Mouse (Mus musculus): Measurements from ENCODE around the gene Adamts13. TPM values are rescaled to one million over a fixed set of nuclear protein-coding genes. Genes with fewer than 3 reads are reported as not detected.

Gene Adamts13
- polyA plus RNA-seq, 1 experiment from 2014 or later: not detected

DNA sequence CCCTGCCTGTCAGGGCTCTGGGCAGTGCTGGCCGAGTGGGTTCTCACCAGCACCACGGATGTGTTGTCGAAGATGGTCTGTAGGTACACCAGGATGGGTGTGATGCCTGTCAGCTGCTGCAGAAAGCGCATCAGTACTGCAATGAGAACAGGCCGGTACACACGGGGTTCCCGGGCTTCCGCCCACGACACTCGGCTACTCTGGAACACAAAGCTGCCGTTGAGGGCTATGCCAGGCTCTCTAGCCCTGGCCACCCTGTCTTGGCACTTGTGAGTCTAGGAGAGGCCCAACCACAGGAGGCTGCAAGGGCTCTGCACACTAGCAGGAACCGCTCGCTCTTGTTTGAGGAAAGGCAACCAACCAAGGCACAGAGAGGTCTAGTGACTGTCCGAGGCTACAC is 50.9 kb downstream of the Adamts13 start:
- Histone ChIP-seq H3K9ac (ENCODE audit: low read depth, low read length) (peak overlapping the region; percentile 6; the same call in 1 of the 2 replicates), H3K4me3 (ENCODE audit: low read depth, low read length) (no peak overlapping the region), H3K4me1 (ENCODE audit: control insufficient read depth, insufficient read depth, low read length) (no peaks in the 10 kb centered on the region), H3K36me3 (ENCODE audit: control insufficient read depth, insufficient read depth, low read length) (peaks cover 20% of the 10 kb centered on the region; the same call in 1 of the 2 replicates), H3K4me2 (ENCODE audit: low read depth, low read length) (no peak overlapping the region), H3K27ac (replicated peaks; ENCODE audit: low read depth, low read length) (no peak overlapping the region), H3K9me3 (ENCODE audit: control insufficient read depth, low read length) (no peaks in the 10 kb centered on the region), H3K27me3 (replicated peaks; ENCODE audit: control insufficient read depth, insufficient read depth, low read length) (no peaks in the 10 kb centered on the region)
- 82% methylated on average over 14 of the region's 14 CpGs for WGBS
- DNase-seq (ENCODE audit: low spot score) (no peak), ATAC-seq (ENCODE audit: low read depth) (no peak)

- WGBS: 86% methylated on average over 3 of the region's 3 CpGs
- DNase-seq (ENCODE audit: low spot score) (no peak), ATAC-seq (ENCODE audit: low read depth) (no peak)
These were observed 52.3 kb downstream of the Adamts13 start for GRCm38 (mm10) chr2:27025545-27025944.

DNA sequence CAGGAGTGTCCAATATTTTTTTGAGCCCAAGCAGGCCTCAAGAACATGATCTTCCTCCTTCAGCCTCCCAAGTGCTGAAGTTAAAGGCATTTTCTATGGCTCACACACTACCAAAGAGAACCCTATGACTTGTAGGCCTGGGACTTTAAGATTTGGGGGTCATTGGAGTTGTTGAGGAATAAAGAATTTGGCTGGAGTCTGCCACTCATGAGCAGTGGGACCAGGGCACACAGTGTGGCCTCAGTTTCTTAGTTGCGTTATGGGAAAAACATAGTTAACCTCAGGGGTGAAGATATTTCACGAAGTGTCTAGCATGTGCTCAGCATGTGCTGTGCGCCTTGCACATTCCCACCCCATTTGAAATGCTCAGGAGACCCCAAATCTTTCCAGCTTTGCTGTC is 53.1 kb downstream of the Adamts13 start:
- Histone ChIP-seq H3K36me3 (ENCODE audit: control insufficient read depth, insufficient read depth, low read length) (no peaks in the 10 kb centered on the region), H3K27me3 (replicated peaks; ENCODE audit: control insufficient read depth, insufficient read depth, low read length) (no peaks in the 10 kb centered on the region), H3K9ac (ENCODE audit: low read depth, low read length) (no peak overlapping the region), H3K9me3 (ENCODE audit: control insufficient read depth, low read length) (no peaks in the 10 kb centered on the region), H3K4me2 (ENCODE audit: low read depth, low read length) (no peak overlapping the region), H3K4me1 (ENCODE audit: control insufficient read depth, insufficient read depth, low read length) (no peaks in the 10 kb centered on the region), H3K27ac (replicated peaks; ENCODE audit: low read depth, low read length) (no peak overlapping the region), H3K4me3 (ENCODE audit: low read depth, low read length) (no peak overlapping the region)
- WGBS: 88% methylated on average over 3 of the region's 3 CpGs
- ATAC-seq (ENCODE audit: low read depth) (no peak), DNase-seq (ENCODE audit: low spot score) (no peak)

More at GRCm38 (mm10) chr2:27025545-27025944, 52.3 kb downstream of the Adamts13 start:
- peaks cover 7% of the 10 kb centered on the region; the same call in 1 of the 2 replicates for H3K36me3 ChIP-seq (ENCODE audit: control insufficient read depth, insufficient read depth, low read length)
- H3K27me3 ChIP-seq (replicated peaks; ENCODE audit: control insufficient read depth, insufficient read depth, low read length): no peaks in the 10 kb centered on the region
- H3K9ac ChIP-seq (ENCODE audit: low read depth, low read length): no peak overlapping the region
- H3K27ac ChIP-seq (replicated peaks; ENCODE audit: low read depth, low read length): no peak overlapping the region
- no peaks in the 10 kb centered on the region for H3K9me3 ChIP-seq (ENCODE audit: control insufficient read depth, low read length)
- no peak overlapping the region for H3K4me3 ChIP-seq (ENCODE audit: low read depth, low read length)
- H3K4me1 ChIP-seq (ENCODE audit: control insufficient read depth, insufficient read depth, low read length): no peaks in the 10 kb centered on the region
- H3K4me2 ChIP-seq (ENCODE audit: low read depth, low read length): no peak overlapping the region

DNA sequence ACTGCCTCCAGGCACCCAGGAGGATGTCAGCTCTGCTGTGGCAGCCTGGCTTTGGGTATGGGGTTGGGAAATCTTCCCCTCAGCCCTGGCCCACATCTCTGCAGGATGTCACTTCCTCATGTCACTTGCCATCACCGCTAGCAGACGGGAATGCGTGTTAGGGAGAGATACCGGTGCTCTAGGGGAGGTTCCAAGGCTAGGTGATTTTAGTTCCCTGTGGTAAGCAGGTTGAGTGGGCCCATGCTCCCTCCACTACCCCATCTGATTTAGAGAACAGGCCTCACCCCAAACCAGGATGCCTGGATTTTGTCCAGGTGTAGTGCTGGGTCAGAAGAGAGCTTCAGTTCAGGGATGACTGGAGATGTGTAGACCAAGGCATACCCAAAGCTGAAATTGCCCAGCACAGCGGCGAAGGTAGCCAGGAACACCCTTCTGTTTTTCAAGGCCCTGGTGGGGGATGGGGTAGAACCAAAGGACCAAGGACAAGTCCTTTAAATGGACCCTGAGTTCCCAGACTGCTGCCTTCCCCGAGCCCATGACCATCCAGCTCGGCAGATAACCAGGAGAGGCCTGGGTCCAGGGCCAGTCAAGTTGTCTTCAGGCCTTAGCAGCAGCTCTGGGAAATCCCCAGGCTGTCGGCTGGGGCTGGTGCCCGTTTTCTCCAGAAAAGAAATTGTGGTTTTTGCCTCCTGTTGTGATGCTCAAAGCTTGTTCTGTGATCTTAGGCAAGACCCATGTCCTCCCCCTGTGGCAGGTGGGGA is 53.8 kb downstream of the Adamts13 start:
- no peak overlapping the region for H3K4me3 ChIP-seq (ENCODE audit: low read depth, low read length)
- no peaks in the 10 kb centered on the region for H3K36me3 ChIP-seq (ENCODE audit: control insufficient read depth, insufficient read depth, low read length)
- ATAC-seq (ENCODE audit: low read depth): no peak
- no peak overlapping the region for H3K27ac ChIP-seq (replicated peaks; ENCODE audit: low read depth, low read length)
- H3K4me1 ChIP-seq (ENCODE audit: control insufficient read depth, insufficient read depth, low read length): no peaks in the 10 kb centered on the region
- no peak overlapping the region for H3K9ac ChIP-seq (ENCODE audit: low read depth, low read length)
- no peaks in the 10 kb centered on the region for H3K9me3 ChIP-seq (ENCODE audit: control insufficient read depth, low read length)
- H3K27me3 ChIP-seq (replicated peaks; ENCODE audit: control insufficient read depth, insufficient read depth, low read length): no peaks in the 10 kb centered on the region
- WGBS: 68% methylated on average over 10 of the region's 10 CpGs
- DNase-seq (ENCODE audit: low spot score): no peak
- H3K4me2 ChIP-seq (ENCODE audit: low read depth, low read length): peak overlapping the region; percentile 60

- Histone ChIP-seq H3K4me1 (ENCODE audit: control insufficient read depth, insufficient read depth, low read length) (no peaks in the 10 kb centered on the region), H3K9ac (ENCODE audit: low read depth, low read length) (peak within 1 kb of the TSS; percentile 34)
- ATAC-seq (ENCODE audit: low read depth): peak; percentile 99
These were observed 54.6 kb downstream of the Adamts13 start, which contains the start of gene Slc2a6 for GRCm38 (mm10) chr2:27027618-27028436. Slc2a6 (minus strand) TSS chr2:27027998.

DNA sequence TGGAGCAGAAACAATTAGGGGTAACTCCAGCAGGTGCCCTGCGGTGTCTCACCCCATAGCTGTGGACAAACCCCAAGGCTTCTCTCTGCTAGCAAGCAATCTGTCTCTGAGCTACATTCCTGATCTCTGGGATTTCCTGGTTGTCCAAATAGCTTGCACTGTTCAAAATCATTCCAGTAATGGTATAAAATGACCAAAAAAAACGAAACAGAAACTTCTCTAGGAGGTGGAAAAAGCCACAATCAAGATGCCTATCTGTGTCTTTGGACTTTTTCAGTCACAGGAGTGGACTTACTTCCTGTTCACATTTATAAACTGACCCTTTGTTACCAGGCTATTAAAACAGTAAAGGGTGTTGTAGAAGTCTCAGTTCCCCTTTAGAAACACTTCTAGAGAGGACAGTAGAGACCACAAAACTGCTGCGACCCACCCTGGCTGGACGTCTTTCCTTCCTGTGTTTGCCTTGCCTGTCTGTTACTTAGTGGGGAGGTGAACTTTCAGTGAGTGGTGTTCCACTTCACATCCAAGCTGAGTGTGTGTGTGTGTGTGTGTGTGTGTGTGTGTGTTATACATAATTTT is 55.3 kb downstream of the Adamts13 start:
- H3K4me2 ChIP-seq (ENCODE audit: low read depth, low read length): peak overlapping the region; percentile 60; the same call in 1 of the 2 replicates
- WGBS: 64% methylated on average over 4 of the region's 4 CpGs
- no peaks in the 10 kb centered on the region for H3K27me3 ChIP-seq (replicated peaks; ENCODE audit: control insufficient read depth, insufficient read depth, low read length)
- peak overlapping the region; percentile 28; the same call in 1 of the 2 replicates for H3K4me3 ChIP-seq (ENCODE audit: low read depth, low read length)
- peak overlapping the region; percentile 34; the same call in 1 of the 2 replicates for H3K9ac ChIP-seq (ENCODE audit: low read depth, low read length)
- H3K4me1 ChIP-seq (ENCODE audit: control insufficient read depth, insufficient read depth, low read length): no peaks in the 10 kb centered on the region
- DNase-seq (ENCODE audit: low spot score) (no peak), ATAC-seq (ENCODE audit: low read depth) (no peak)
- no peak overlapping the region for H3K27ac ChIP-seq (replicated peaks; ENCODE audit: low read depth, low read length)
- no peaks in the 10 kb centered on the region for H3K36me3 ChIP-seq (ENCODE audit: control insufficient read depth, insufficient read depth, low read length)
- H3K9me3 ChIP-seq (ENCODE audit: control insufficient read depth, low read length): no peaks in the 10 kb centered on the region

More at GRCm38 (mm10) chr2:27027618-27028436, 54.6 kb downstream of the Adamts13 start, which contains the start of gene Slc2a6:
- peak within 1 kb of the TSS; percentile 28 for H3K4me3 ChIP-seq (ENCODE audit: low read depth, low read length)
- H3K9me3 ChIP-seq (ENCODE audit: control insufficient read depth, low read length): no peaks in the 10 kb centered on the region
- H3K27ac ChIP-seq (replicated peaks; ENCODE audit: low read depth, low read length): no peak within 1 kb of the TSS
- H3K36me3 ChIP-seq (ENCODE audit: control insufficient read depth, insufficient read depth, low read length): no peaks in the 10 kb centered on the region
- H3K4me2 ChIP-seq (ENCODE audit: low read depth, low read length): peak within 1 kb of the TSS; percentile 60
- 3% methylated on average over 38 of the region's 38 CpGs for WGBS
- peak; percentile 94 for DNase-seq (ENCODE audit: low spot score)
- no peaks in the 10 kb centered on the region for H3K27me3 ChIP-seq (replicated peaks; ENCODE audit: control insufficient read depth, insufficient read depth, low read length)

- Histone ChIP-seq H3K36me3 (ENCODE audit: control insufficient read depth, insufficient read depth, low read length) (no peaks in the 10 kb centered on the region), H3K27ac (replicated peaks; ENCODE audit: low read depth, low read length) (no peak overlapping the region), H3K9me3 (ENCODE audit: control insufficient read depth, low read length) (no peaks in the 10 kb centered on the region), H3K27me3 (replicated peaks; ENCODE audit: control insufficient read depth, insufficient read depth, low read length) (no peaks in the 10 kb centered on the region), H3K4me2 (ENCODE audit: low read depth, low read length) (no peak overlapping the region), H3K9ac (ENCODE audit: low read depth, low read length) (no peak overlapping the region), H3K4me1 (ENCODE audit: control insufficient read depth, insufficient read depth, low read length) (no peaks in the 10 kb centered on the region), H3K4me3 (ENCODE audit: low read depth, low read length) (no peak overlapping the region)
- DNase-seq (ENCODE audit: low spot score): no peak
- 77% methylated on average over 2 of the region's 2 CpGs for WGBS
- no peak for ATAC-seq (ENCODE audit: low read depth)
These were observed 59.1 kb downstream of the Adamts13 start for GRCm38 (mm10) chr2:27032361-27032760.

- H3K4me3 ChIP-seq (ENCODE audit: low read depth, low read length): no peak overlapping the region
- H3K4me2 ChIP-seq (ENCODE audit: low read depth, low read length): no peak overlapping the region
- ATAC-seq (ENCODE audit: low read depth) (no peak), DNase-seq (ENCODE audit: low spot score) (no peak)
- no peak overlapping the region for H3K9ac ChIP-seq (ENCODE audit: low read depth, low read length)
- no peak overlapping the region for H3K27ac ChIP-seq (replicated peaks; ENCODE audit: low read depth, low read length)
- 77% methylated on average over 3 of the region's 3 CpGs for WGBS
- H3K4me1 ChIP-seq (ENCODE audit: control insufficient read depth, insufficient read depth, low read length): no peaks in the 10 kb centered on the region
- H3K36me3 ChIP-seq (ENCODE audit: control insufficient read depth, insufficient read depth, low read length): no peaks in the 10 kb centered on the region
- H3K9me3 ChIP-seq (ENCODE audit: control insufficient read depth, low read length): no peaks in the 10 kb centered on the region
- no peaks in the 10 kb centered on the region; the same call in 1 of the 2 replicates for H3K27me3 ChIP-seq (replicated peaks; ENCODE audit: control insufficient read depth, insufficient read depth, low read length)
These were observed 62.8 kb downstream of the Adamts13 start for GRCm38 (mm10) chr2:27036003-27036402.

Measured in embryonic facial prominence, embryonic 14.5 days (tissue).